Mouse (Mus musculus): ENCODE measurements around the gene Pycr2. TPM values are rescaled to one million over a fixed set of nuclear protein-coding genes. Genes with fewer than 3 reads are reported as not detected.

Gene Pycr2
- polyA plus RNA-seq, 1 experiment from 2014 or later, result 63.7 TPM

DNA sequence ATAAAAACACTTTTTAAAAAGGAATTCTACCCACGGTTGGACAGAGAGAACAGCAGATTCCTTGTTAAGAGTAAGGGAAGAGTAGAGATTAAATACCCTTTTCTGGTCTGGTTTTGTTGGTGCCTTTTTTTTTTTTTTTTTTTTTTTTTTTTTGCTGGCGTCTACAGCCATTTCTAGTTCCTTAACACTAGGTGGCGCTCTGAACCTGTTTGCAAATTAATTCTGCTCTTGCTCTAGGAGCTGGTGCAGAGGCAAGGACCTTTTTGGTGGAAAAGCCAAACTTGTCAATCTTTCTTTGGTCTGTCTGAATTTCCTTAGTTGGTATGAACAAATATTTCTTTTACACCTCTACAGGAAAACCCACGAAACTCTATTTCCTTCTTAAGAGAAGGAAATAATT, 3.0 kb upstream of the Pycr2 start:
- Histone ChIP-seq H3K4me3 (ENCODE audit: low read depth, low read length) (no peak overlapping the region), H3K27me3 (ENCODE audit: control insufficient read depth, insufficient read depth, low read length) (no peaks in the 10 kb centered on the region), H3K9ac (ENCODE audit: low read length) (no peak overlapping the region), H3K4me1 (replicated peaks; ENCODE audit: control insufficient read depth, insufficient read depth) (0 out of 2 replicates have a peak, but pooled peaks cover 3% of the 10 kb centered on the region), H3K27ac (replicated peaks) (no peak overlapping the region), H3K4me2 (replicated peaks; ENCODE audit: low read depth) (no peak overlapping the region), H3K9me3 (ENCODE audit: control insufficient read depth, low read length) (no peaks in the 10 kb centered on the region), H3K36me3 (ENCODE audit: control insufficient read depth, insufficient read depth, low read length) (0 out of 2 replicates have a peak, but pooled peaks cover under 1% of the 10 kb centered on the region)
- WGBS, result under 1% methylated on average over 4 of the region's 4 CpGs
- DNase-seq (ENCODE audit: low spot score) (no peak), ATAC-seq (ENCODE audit: low FRiP score, low TSS enrichment) (no peak)
- peak; percentile 82 for TF ChIP-seq CTCF (IDR thresholded peaks at IDR 0.05; ENCODE audit: low read depth)
- TF ChIP-seq EP300 (optimal IDR thresholded peaks at IDR 0.05), result no peak

DNA sequence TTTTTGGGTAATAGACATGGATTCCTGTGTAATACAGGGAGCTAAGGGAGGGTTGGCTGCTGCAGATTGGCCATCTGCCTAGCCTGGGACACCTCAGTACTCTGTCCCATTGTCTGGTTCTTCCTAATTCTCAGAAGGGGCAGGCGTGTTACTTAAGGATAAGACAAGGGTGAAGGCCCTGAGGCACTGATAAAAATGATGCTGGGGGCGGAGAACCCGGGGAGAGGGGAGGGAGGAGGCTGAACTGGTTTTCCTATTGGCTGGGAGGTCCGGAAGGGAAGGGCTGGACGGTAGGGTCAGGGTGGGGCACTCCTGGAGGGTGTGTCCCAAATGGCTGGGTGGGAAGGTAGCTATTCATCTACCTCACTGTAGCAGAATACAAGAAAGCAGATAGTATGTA, 1.2 kb upstream of the Pycr2 start:
- Histone ChIP-seq H3K9me3 (ENCODE audit: control insufficient read depth, low read length) (no peaks in the 10 kb centered on the region), H3K36me3 (ENCODE audit: control insufficient read depth, insufficient read depth, low read length) (peaks cover 11% of the 10 kb centered on the region; the same call in 1 of the 2 replicates), H3K4me2 (replicated peaks; ENCODE audit: low read depth) (no peak overlapping the region), H3K9ac (ENCODE audit: low read length) (no peak overlapping the region), H3K27ac (replicated peaks) (no peak overlapping the region), H3K4me3 (ENCODE audit: low read depth, low read length) (no peak overlapping the region), H3K4me1 (replicated peaks; ENCODE audit: control insufficient read depth, insufficient read depth) (0 out of 2 replicates have a peak, but pooled peaks cover 3% of the 10 kb centered on the region), H3K27me3 (ENCODE audit: control insufficient read depth, insufficient read depth, low read length) (no peaks in the 10 kb centered on the region)
- 0 out of 2 replicates have a peak, but pooled peaks have one; percentile 27 for ATAC-seq (ENCODE audit: low FRiP score, low TSS enrichment)
- peak; percentile 54 for DNase-seq (ENCODE audit: low spot score)
- WGBS, result 45% methylated on average over 5 of the region's 5 CpGs
- TF ChIP-seq CTCF (IDR thresholded peaks at IDR 0.05; ENCODE audit: low read depth) (no peak), EP300 (optimal IDR thresholded peaks at IDR 0.05) (no peak)

DNA sequence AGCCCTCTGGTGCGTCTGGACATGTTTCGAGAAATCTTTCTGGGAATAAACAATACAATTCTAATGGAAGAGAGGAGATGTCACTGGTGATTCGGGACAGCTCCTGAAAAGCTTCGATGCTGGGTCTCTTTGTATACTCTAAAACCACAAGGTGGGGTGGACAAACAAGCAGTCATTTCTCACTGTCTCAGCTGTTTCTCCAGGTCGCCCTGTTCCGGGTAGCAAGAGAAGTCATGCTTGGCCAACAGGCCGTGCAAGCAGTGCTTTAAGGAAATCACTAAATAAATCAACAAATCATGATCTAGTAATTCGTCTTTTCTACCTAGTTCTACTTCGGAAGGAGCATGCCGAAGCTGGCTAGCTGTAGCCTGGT, 441 bp upstream of the Pycr2 start:
- DNase-seq (ENCODE audit: low spot score), result no peak
- Histone ChIP-seq H3K4me2 (replicated peaks; ENCODE audit: low read depth) (peak overlapping the region; percentile 86), H3K4me1 (replicated peaks; ENCODE audit: control insufficient read depth, insufficient read depth) (0 out of 2 replicates have a peak, but pooled peaks cover 3% of the 10 kb centered on the region), H3K36me3 (ENCODE audit: control insufficient read depth, insufficient read depth, low read length) (peaks cover 11% of the 10 kb centered on the region; the same call in 1 of the 2 replicates), H3K27me3 (ENCODE audit: control insufficient read depth, insufficient read depth, low read length) (no peaks in the 10 kb centered on the region), H3K4me3 (ENCODE audit: low read depth, low read length) (peak overlapping the region; percentile 68), H3K27ac (replicated peaks) (peak overlapping the region; percentile 86), H3K9me3 (ENCODE audit: control insufficient read depth, low read length) (no peaks in the 10 kb centered on the region), H3K9ac (ENCODE audit: low read length) (peak overlapping the region; percentile 32; the same call in 1 of the 2 replicates)
- ATAC-seq (ENCODE audit: low FRiP score, low TSS enrichment), result peak; percentile 33
- TF ChIP-seq CTCF (IDR thresholded peaks at IDR 0.05; ENCODE audit: low read depth), result 0 out of 2 replicates have a peak, but pooled peaks have one; percentile 0
- no peak for TF ChIP-seq EP300 (optimal IDR thresholded peaks at IDR 0.05)
- WGBS, result 20% methylated on average over 10 of the region's 10 CpGs

DNA sequence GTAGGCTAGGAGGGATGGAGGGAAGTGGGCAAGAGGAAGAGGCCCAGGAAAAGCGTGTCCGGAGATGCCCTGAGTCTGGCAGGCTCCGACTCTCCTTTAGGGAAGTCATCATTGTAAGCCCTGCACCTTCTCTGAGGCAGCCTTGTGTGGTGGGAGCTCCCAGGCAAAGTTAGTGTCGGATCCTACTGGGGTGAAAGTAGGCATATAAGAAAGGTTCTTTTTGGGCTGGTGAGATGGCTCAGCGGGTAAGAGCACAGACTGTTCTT, 655 bp downstream of the Pycr2 start:
- H3K4me3 ChIP-seq (ENCODE audit: low read depth, low read length), result peak overlapping the region; percentile 68
- TF ChIP-seq CTCF (IDR thresholded peaks at IDR 0.05; ENCODE audit: low read depth) (no peak), EP300 (optimal IDR thresholded peaks at IDR 0.05) (no peak)
- H3K4me2 ChIP-seq (replicated peaks; ENCODE audit: low read depth), result peak overlapping the region; percentile 86
- H3K27me3 ChIP-seq (ENCODE audit: control insufficient read depth, insufficient read depth, low read length), result no peaks in the 10 kb centered on the region
- no peak for ATAC-seq (ENCODE audit: low FRiP score, low TSS enrichment)
- peak overlapping the region; percentile 86 for H3K27ac ChIP-seq (replicated peaks)
- 2% methylated on average over 5 of the region's 5 CpGs for WGBS
- H3K36me3 ChIP-seq (ENCODE audit: control insufficient read depth, insufficient read depth, low read length), result peaks cover 11% of the 10 kb centered on the region; the same call in 1 of the 2 replicates
- no peak for DNase-seq (ENCODE audit: low spot score)
- H3K9me3 ChIP-seq (ENCODE audit: control insufficient read depth, low read length), result no peaks in the 10 kb centered on the region
- H3K4me1 ChIP-seq (replicated peaks; ENCODE audit: control insufficient read depth, insufficient read depth), result 0 out of 2 replicates have a peak, but pooled peaks cover 3% of the 10 kb centered on the region
- peak overlapping the region; percentile 78 for H3K9ac ChIP-seq (ENCODE audit: low read length)

DNA sequence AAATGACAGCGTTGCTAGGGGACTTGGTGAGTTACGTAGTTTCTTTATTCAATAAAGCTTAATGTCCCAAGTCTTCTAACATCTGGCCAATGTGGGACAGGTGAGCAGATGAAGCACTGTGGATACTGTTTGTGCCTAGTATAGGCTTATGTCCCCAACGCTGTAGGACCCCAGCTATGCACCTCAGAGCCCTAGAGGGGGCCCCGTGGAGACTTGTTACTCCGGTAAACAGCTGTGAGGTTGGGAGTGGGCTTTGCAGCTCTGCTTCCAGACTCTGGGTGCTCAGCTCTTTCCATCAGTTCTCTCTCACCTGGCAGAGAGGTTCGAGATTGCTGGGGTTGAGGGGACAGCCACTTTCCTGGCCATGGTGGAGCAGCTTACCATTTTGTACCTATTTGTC, 1.2 kb downstream of the Pycr2 start:
- no peak for TF ChIP-seq EP300 (optimal IDR thresholded peaks at IDR 0.05)
- TF ChIP-seq CTCF (IDR thresholded peaks at IDR 0.05; ENCODE audit: low read depth), result no peak
- H3K4me3 ChIP-seq (ENCODE audit: low read depth, low read length), result peak overlapping the region; percentile 68
- H3K4me2 ChIP-seq (replicated peaks; ENCODE audit: low read depth), result peak overlapping the region; percentile 86
- 52% methylated on average over 6 of the region's 6 CpGs for WGBS
- H3K4me1 ChIP-seq (replicated peaks; ENCODE audit: control insufficient read depth, insufficient read depth), result 0 out of 2 replicates have a peak, but pooled peaks cover 3% of the 10 kb centered on the region
- no peaks in the 10 kb centered on the region for H3K9me3 ChIP-seq (ENCODE audit: control insufficient read depth, low read length)
- H3K9ac ChIP-seq (ENCODE audit: low read length), result peak overlapping the region; percentile 48; the same call in 1 of the 2 replicates
- DNase-seq (ENCODE audit: low spot score) (no peak), ATAC-seq (ENCODE audit: low FRiP score, low TSS enrichment) (no peak)
- H3K27me3 ChIP-seq (ENCODE audit: control insufficient read depth, insufficient read depth, low read length), result no peaks in the 10 kb centered on the region
- peaks cover 11% of the 10 kb centered on the region; the same call in 1 of the 2 replicates for H3K36me3 ChIP-seq (ENCODE audit: control insufficient read depth, insufficient read depth, low read length)
- H3K27ac ChIP-seq (replicated peaks), result no peak overlapping the region

DNA sequence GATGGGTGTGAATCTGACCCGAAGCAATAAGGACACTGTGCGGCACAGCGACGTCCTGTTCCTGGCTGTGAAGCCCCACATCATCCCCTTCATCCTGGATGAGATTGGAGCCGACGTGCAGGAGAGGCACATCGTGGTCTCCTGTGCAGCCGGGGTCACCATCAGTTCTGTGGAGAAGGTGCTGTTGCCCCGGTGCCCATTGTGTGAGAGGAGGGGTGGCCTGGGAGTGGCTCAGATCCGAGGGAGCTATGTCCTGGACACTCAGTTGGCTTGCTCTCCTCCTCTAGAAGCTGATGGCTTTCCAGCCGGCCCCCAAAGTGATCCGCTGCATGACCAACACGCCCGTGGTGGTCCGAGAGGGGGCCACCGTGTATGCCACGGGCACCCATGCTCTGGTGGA, 1.8 kb downstream of the Pycr2 start:
- peaks cover 11% of the 10 kb centered on the region; the same call in 1 of the 2 replicates for H3K36me3 ChIP-seq (ENCODE audit: control insufficient read depth, insufficient read depth, low read length)
- H3K4me1 ChIP-seq (replicated peaks; ENCODE audit: control insufficient read depth, insufficient read depth), result 0 out of 2 replicates have a peak, but pooled peaks cover 3% of the 10 kb centered on the region
- ATAC-seq (ENCODE audit: low FRiP score, low TSS enrichment) (no peak), DNase-seq (ENCODE audit: low spot score) (no peak)
- H3K4me3 ChIP-seq (ENCODE audit: low read depth, low read length), result no peak overlapping the region
- TF ChIP-seq EP300 (optimal IDR thresholded peaks at IDR 0.05), result no peak
- TF ChIP-seq CTCF (IDR thresholded peaks at IDR 0.05; ENCODE audit: low read depth), result no peak
- H3K9ac ChIP-seq (ENCODE audit: low read length), result 0 out of 2 replicates have a peak overlapping the region, but pooled peaks have one; percentile 48
- no peaks in the 10 kb centered on the region for H3K9me3 ChIP-seq (ENCODE audit: control insufficient read depth, low read length)
- no peak overlapping the region for H3K4me2 ChIP-seq (replicated peaks; ENCODE audit: low read depth)
- WGBS, result 92% methylated on average over 17 of the region's 17 CpGs
- H3K27me3 ChIP-seq (ENCODE audit: control insufficient read depth, insufficient read depth, low read length), result no peaks in the 10 kb centered on the region
- no peak overlapping the region for H3K27ac ChIP-seq (replicated peaks)

Measured in stomach, postnatal 0 days (tissue).